Mouse (Mus musculus) heart, embryonic 14.5 days (tissue): ENCODE results near the gene Card10. TPM values are rescaled to one million over a fixed set of nuclear protein-coding genes. Genes with fewer than 3 reads are reported as not detected.

Source experiments
- ATAC-seq: fragments of 200-750 bp; cut with Nextera tagmentation; 2 replicates; pipeline ENCODE4 v1.8.0; 2017; ENCODE audit warnings: low read depth, moderate TSS enrichment; ENCODE audit not compliant: insufficient number of reproducible peaks, insufficient read depth, low FRiP score
- H3K27ac ChIP-seq, 2 experiments: fragments of 200-500 bp in 1 of 2; fragments of 300-500 bp in 1 of 2; sonication (generic) in 1 of 2; replicated peaks in 1 of 2; 2 replicates each; pipeline ENCODE4 v1.5.1; 2012 to 2014; ENCODE audit warnings: low read depth in 2 of 2, low read length in 2 of 2, control low read depth in 1 of 2, mild to moderate bottlenecking in 1 of 2, mixed read lengths in 1 of 2; ENCODE audit not compliant: control insufficient read depth in 1 of 2, insufficient read depth in 1 of 2
- H3K27me3 ChIP-seq: fragments of 300-500 bp; sonication (generic); 2 replicates; pipeline ENCODE4 v1.6.1; 2014; ENCODE audit warnings: mild to moderate bottlenecking, low read length, control low read depth; ENCODE audit not compliant: control insufficient read depth, insufficient read depth
- H3K36me3 ChIP-seq: fragments of 300-500 bp; sonication (generic); 2 replicates; pipeline ENCODE4 v1.6.1; 2014; ENCODE audit warnings: mild to moderate bottlenecking, control low read depth, low read length, mixed read lengths; ENCODE audit not compliant: control insufficient read depth, insufficient read depth
- H3K4me1 ChIP-seq, 2 experiments: fragments of 200-500 bp in 1 of 2; fragments of 300-500 bp in 1 of 2; sonication (generic) in 1 of 2; 2 replicates each; pipeline ENCODE4 v1.6.1; 2012 to 2014; ENCODE audit warnings: low read length in 2 of 2, control low read depth in 1 of 2, mixed read lengths in 1 of 2; ENCODE audit not compliant: control insufficient read depth in 2 of 2, insufficient read depth in 2 of 2
- H3K4me2 ChIP-seq: fragments of 300-500 bp; sonication (generic); 2 replicates; pipeline ENCODE4 v1.6.1; 2014; ENCODE audit warnings: mild to moderate bottlenecking, low read length
- H3K4me3 ChIP-seq, 2 experiments: fragments of 200-500 bp in 1 of 2; fragments of 300-500 bp in 1 of 2; sonication (generic) in 1 of 2; 2 replicates each; pipeline ENCODE4 v1.5.1; 2012 to 2014; ENCODE audit warnings: low read length in 2 of 2, mild to moderate bottlenecking in 2 of 2, control low read depth in 1 of 2, low read depth in 1 of 2, moderate library complexity in 1 of 2; ENCODE audit not compliant: control insufficient read depth in 1 of 2, insufficient read depth in 1 of 2
- H3K9ac ChIP-seq: fragments of 300-500 bp; sonication (generic); 2 replicates; pipeline ENCODE4 v1.6.1; 2014; ENCODE audit warnings: mild to moderate bottlenecking, low read length
- H3K9me3 ChIP-seq: fragments of 300-500 bp; sonication (generic); 2 replicates; pipeline ENCODE4 v1.6.1; 2016; ENCODE audit warnings: low read length, control low read depth; ENCODE audit not compliant: control insufficient read depth
- WGBS: fragments of 180-500 bp; shearing (Covaris S2); extraction: QIAGEN DNeasy Blood & Tissue Kit; methylation state at CpG from one replicate; pipeline ENCODE4 v1.1.7; 2014; 5-methylcytosine and 5-hydroxymethylcytosine counted together
- polyA plus RNA-seq: library from polyadenylated mRNA; unstranded; fragments of >200 nt; fragmentation: Nextera tagmentation; extraction: Ambion mirVana; gene quantifications from 2 replicates; pipeline ENCODE4 v1.2.1, GENCODE M21; 2014

The Card10 gene
- polyA plus RNA-seq, 1 experiment from 2014 or later: 7.1 TPM

GRCm38 (mm10) chr15:78805351-78805750 lies 2.5 kb upstream of the Card10 start:
- Histone ChIP-seq H3K9me3 (no peaks in the 10 kb centered on the region), H3K4me2 (no peak overlapping the region), H3K27ac (no peak overlapping the region), H3K9ac (no peak overlapping the region), H3K4me3 (no peak overlapping the region), H3K27me3 (peaks cover 14% of the 10 kb centered on the region; the same call in 1 of the 2 replicates), H3K4me1 (peaks cover 27 to 37% of the 10 kb centered on the region in 2 experiments), H3K36me3 (no peaks in the 10 kb centered on the region)
- WGBS: 78% methylated on average over 2 of the region's 2 CpGs
- ATAC-seq: no peak

DNA sequence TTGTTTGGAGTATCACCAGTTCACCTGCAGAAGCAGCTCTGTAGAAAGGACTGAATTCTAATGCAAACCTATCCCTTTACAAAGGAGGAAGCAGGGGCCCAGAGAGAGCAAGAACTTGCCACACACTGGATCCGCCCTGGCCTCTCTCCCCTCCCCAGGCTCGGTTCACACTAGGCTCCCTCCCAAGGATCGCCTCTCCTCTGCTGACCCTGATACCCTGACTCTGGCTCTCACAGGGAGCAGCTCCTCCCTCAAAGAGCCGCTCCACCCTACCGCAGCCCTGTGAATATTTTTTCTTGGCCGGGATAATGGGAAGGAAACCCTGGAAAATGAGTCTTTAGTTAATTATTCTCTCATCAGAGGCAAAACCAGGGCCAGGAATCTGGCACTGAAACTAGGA lies 1.5 kb upstream of the Card10 start:
- Histone ChIP-seq H3K36me3 (no peaks in the 10 kb centered on the region), H3K9me3 (no peaks in the 10 kb centered on the region), H3K9ac (no peak overlapping the region), H3K4me1 (peaks cover 20 to 27% of the 10 kb centered on the region in 2 experiments), H3K27me3 (peaks cover 14% of the 10 kb centered on the region; the same call in 1 of the 2 replicates), H3K4me3 (no peak overlapping the region), H3K27ac (peak overlapping the region in 1 of 2 experiments; percentile 73; a peak in 2 of 4 replicates), H3K4me2 (no peak overlapping the region)
- WGBS: 22% methylated on average over 6 of the region's 6 CpGs
- no peak for ATAC-seq

- Histone ChIP-seq H3K9me3 (no peaks in the 10 kb centered on the region), H3K4me1 (peaks cover 20 to 27% of the 10 kb centered on the region in 2 experiments), H3K27ac (peak overlapping the region; percentile 53 to 73), H3K9ac (peak overlapping the region; percentile 79; the same call in 1 of the 2 replicates), H3K4me3 (no peak overlapping the region), H3K36me3 (no peaks in the 10 kb centered on the region), H3K27me3 (peaks cover 14% of the 10 kb centered on the region; the same call in 1 of the 2 replicates), H3K4me2 (peak overlapping the region; percentile 92)
- WGBS: 1% methylated on average over 8 of the region's 8 CpGs
- peak; percentile 48 for ATAC-seq
Observed at GRCm38 (mm10) chr15:78803499-78803900, 658 bp upstream of the Card10 start.

- ATAC-seq: peak; percentile 15; the same call in 1 of the 2 replicates
Observed at GRCm38 (mm10) chr15:78801971-78802741, 686 bp downstream of the Card10 start.

DNA sequence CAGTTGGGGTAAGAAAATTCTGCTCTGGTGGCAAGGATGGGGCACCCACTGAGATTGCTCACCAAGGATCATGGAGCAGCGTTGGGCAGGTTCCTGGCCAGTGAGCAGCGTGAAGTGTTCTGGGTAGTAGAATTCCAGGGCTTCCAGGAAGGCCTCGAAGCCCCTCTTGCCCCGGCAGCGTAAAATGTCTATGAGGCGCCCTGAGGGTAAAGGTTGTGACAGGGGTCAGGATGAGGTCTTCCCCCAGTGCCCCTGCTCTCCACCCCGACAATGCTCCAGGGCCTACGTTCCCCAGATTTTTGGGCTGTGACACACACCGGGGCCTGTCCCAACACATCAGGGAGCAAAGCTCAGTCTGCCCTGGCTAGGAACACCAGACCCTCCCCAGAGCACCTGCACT lies 1.3 kb downstream of the Card10 start:
- Histone ChIP-seq H3K9me3 (no peaks in the 10 kb centered on the region), H3K4me3 (peak overlapping the region; percentile 60 to 70; a peak in 3 of 4 replicates), H3K4me1 (peaks cover 17 to 27% of the 10 kb centered on the region in 2 experiments), H3K4me2 (peak overlapping the region; percentile 92), H3K9ac (peak overlapping the region; percentile 79), H3K36me3 (peaks cover 6% of the 10 kb centered on the region; the same call in 1 of the 2 replicates), H3K27me3 (peaks cover 13% of the 10 kb centered on the region; the same call in 1 of the 2 replicates), H3K27ac (no peak overlapping the region)
- 87% methylated on average over 9 of the region's 9 CpGs for WGBS
- ATAC-seq: no peak

More at GRCm38 (mm10) chr15:78801971-78802741, 686 bp downstream of the Card10 start:
- H3K27me3 ChIP-seq: peaks cover 13% of the 10 kb centered on the region; the same call in 1 of the 2 replicates
- H3K4me2 ChIP-seq: peak overlapping the region; percentile 92
- H3K4me1 ChIP-seq: peaks cover 20 to 27% of the 10 kb centered on the region in 2 experiments
- peak overlapping the region; percentile 60 to 70 for H3K4me3 ChIP-seq
- no peaks in the 10 kb centered on the region for H3K9me3 ChIP-seq
- H3K27ac ChIP-seq: peak overlapping the region; percentile 55 to 73
- 8% methylated on average over 54 of the region's 67 CpGs for WGBS
- H3K36me3 ChIP-seq: peaks cover 6% of the 10 kb centered on the region; the same call in 1 of the 2 replicates
- peak overlapping the region; percentile 79 for H3K9ac ChIP-seq

GRCm38 (mm10) chr15:78799029-78799428 lies 3.8 kb downstream of the Card10 start:
- peaks cover 10% of the 10 kb centered on the region; the same call in 1 of the 2 replicates for H3K36me3 ChIP-seq
- ATAC-seq: no peak
- peaks cover 13% of the 10 kb centered on the region; the same call in 1 of the 2 replicates for H3K27me3 ChIP-seq
- H3K9me3 ChIP-seq: no peaks in the 10 kb centered on the region
- H3K27ac ChIP-seq: no peak overlapping the region
- H3K4me3 ChIP-seq: no peak overlapping the region
- H3K4me1 ChIP-seq: peaks cover 24 to 37% of the 10 kb centered on the region in 2 experiments
- H3K9ac ChIP-seq: no peak overlapping the region
- H3K4me2 ChIP-seq: no peak overlapping the region
- 48% methylated on average over 18 of the region's 21 CpGs for WGBS

DNA sequence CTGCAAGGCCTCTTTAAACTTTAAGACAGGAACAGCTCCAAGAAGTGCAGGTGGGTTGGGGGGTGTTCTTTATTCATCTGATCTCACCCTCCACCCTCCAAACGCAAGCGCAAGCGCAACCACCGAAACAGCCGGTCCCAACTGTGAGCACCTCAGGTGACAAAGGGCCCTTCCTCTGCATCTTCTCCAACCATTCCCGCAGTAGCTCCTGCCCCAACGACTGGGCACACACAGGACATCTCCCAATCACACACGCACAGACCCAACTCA lies 5.8 kb downstream of the Card10 start:
- Histone ChIP-seq H3K27me3 (peaks cover 13% of the 10 kb centered on the region; the same call in 1 of the 2 replicates), H3K27ac (no peak overlapping the region), H3K36me3 (peaks cover 24% of the 10 kb centered on the region), H3K9me3 (no peaks in the 10 kb centered on the region), H3K4me1 (peaks cover 14 to 21% of the 10 kb centered on the region in 2 experiments), H3K9ac (no peak overlapping the region), H3K4me3 (no peak overlapping the region), H3K4me2 (no peak overlapping the region)
- ATAC-seq: no peak
- 92% methylated on average over 8 of the region's 8 CpGs for WGBS
